Mouse (Mus musculus) myocyte (in vitro differentiated cells): Measurements from ENCODE around the gene Batf3.

Source experiments
- E2F4 ChIP-seq: IDR thresholded peaks from one replicate; pipeline ENCODE4 v1.6.1; 2011; ENCODE audit warnings: mild to moderate bottlenecking, control low read depth, moderate library complexity; ENCODE audit not compliant: insufficient read depth
- MYOD1 ChIP-seq, 3 experiments: IDR thresholded peaks; one replicate each; pipeline ENCODE4 v1.6.1; 2011; ENCODE audit warnings: control low read depth in 2 of 3, low read depth in 2 of 3, mild to moderate bottlenecking in 2 of 3, moderate library complexity in 1 of 3; ENCODE audit not compliant: insufficient read length in 2 of 3, control insufficient read depth in 1 of 3
- POLR2A ChIP-seq: IDR thresholded peaks from one replicate; pipeline ENCODE4 v1.6.1; 2011; ENCODE audit warnings: low read depth, mild to moderate bottlenecking, control low read depth, moderate library complexity; ENCODE audit not compliant: insufficient read length
- TCF12 ChIP-seq: IDR thresholded peaks from one replicate; pipeline ENCODE4 v1.6.1; 2011; ENCODE audit warnings: mild to moderate bottlenecking, control low read depth; ENCODE audit not compliant: poor library complexity, insufficient read depth, severe bottlenecking
- USF1 ChIP-seq: IDR thresholded peaks from one replicate; pipeline ENCODE4 v1.6.1; 2011; ENCODE audit warnings: low read depth, mild to moderate bottlenecking, control low read depth, moderate library complexity

DNA sequence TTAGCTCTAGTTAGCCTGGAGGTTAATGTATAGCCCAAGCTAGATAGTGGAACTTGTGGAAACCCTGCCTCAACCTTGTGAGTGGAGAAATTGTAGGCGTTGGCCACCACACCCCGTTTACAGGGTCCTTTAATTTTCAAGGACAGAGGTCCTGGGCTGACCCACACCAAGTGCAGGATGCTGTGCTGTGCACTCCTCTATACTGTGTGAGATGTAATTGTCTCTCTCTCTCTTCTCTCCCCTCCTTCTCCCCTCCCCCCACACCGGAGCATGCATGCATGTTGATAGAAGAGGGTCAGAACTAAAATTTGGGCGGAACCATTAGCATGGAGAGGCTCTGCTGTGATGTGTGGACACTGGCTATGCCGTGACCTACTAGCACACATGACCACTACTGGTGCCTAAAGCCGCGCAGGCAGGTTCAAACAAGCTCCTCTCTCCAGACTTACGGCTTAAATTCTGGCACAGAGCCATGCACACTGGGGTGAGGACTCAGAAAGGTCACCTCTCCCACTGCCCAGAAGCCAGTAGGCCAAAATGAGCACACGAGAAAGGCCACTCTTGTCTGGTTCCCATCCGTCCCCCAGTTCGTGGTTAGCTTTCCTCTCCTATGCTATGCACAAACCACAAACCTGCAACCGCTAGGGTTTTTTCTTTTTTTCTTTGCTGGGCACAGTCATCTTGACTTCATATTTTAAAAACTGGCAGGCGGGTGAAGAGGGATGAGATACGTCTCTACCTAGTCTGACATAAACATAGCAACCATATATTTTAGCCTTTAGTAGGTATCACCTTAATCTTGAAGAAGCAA, 571 bp upstream of the Batf3 start:
- TF ChIP-seq TCF12 (no peak), POLR2A (no peak), E2F4 (no peak), MYOD1 (IDR thresholded peaks at IDR 0.05; ENCODE audit: control insufficient read depth in 1 of 3, insufficient read length in 2 of 3, low read depth in 2 of 3) (no peak), USF1 (no peak)
